8 mouse cellular contexts compared by ENCODE assay signal in the genomic region with DNA sequence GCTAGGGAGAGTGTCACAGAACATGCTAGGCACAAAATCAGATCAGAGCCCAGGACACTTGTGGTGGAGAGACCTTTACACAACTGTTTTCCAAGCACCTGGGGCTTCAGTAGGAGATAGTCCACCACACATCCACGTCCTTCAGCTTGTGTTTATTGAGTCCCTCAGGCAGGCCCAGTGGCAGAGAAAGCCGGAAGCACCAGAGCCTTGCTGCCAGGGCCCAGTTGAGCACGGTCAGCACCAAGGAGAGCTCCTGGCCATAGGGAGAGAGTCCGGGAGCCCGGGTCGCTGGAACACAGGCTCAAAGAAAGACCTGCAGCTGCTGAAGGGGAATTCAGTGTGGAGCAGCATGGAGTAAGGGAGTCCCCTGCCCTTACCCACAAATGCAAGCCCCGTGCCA. TPM values are rescaled to one million over a fixed set of nuclear protein-coding genes. Genes with fewer than 3 reads are reported as not detected.
DNase-seq lines count a peak whose midpoint lies in the region; TF ChIP-seq lines count a peak whose summit lies in the region.
"Had no signal": no experiment of that assay in that cellular context is flagged by ENCODE, and none has a peak within 500 bp of the region (broad histone marks: within the 10 kb centered on the region; RNA-seq: fewer than 3 reads in every experiment).

No protein-coding gene starts in this region.

- H3K36me3 ChIP-seq in kidney, adult 2 months (ENCODE audit: control insufficient read depth, insufficient read depth, low read length) = no peaks in the 10 kb centered on the region
- H3K36me3 ChIP-seq: hindbrain, embryonic 15.5 days had no signal

- intact Hi-C loops in left cerebral cortex, postnatal 36 days (cut with DNase I) = no loop called here

- H3K4me3 ChIP-seq in kidney, adult 2 months (ENCODE audit: insufficient read depth, low read depth, low read length) = no peak overlapping the region
- H3K4me3 ChIP-seq: hindbrain, embryonic 15.5 days had no signal

- no peak overlapping the region for H3K27ac ChIP-seq in kidney, adult 2 months (ENCODE audit: insufficient read depth, low read depth, low read length)
- H3K27ac ChIP-seq: hindbrain, embryonic 15.5 days had no signal

- DNase-seq in kidney, adult 2 months = peak; percentile 35
- no peak for DNase-seq in kidney, adult 11 months
- peak; percentile 73 for DNase-seq in NIH3T3 (ENCODE audit: low read depth)
- peak; percentile 81 for DNase-seq in embryo, embryonic 10.5 days (ENCODE audit: low spot score)
- DNase-seq in lung, postnatal 14 days = peak; percentile 65
- DNase-seq in left cerebral cortex, postnatal 36 days (ENCODE audit: low spot score in 2 of 2) = no peak
- DNase-seq in frontal cortex, adult 2 months (ENCODE audit: extremely low spot score in 1 of 2, low spot score in 1 of 2) = no peak

- H3K27me3 ChIP-seq in kidney, adult 2 months (replicated peaks; ENCODE audit: control insufficient read depth, insufficient read depth, low read length) = no peaks in the 10 kb centered on the region

- WGBS in kidney, adult 2 months = 13% methylated on average over 7 of the region's 7 CpGs

- no peak for TF ChIP-seq POLR2A in kidney, adult 2 months (IDR thresholded peaks at IDR 0.05; ENCODE audit: low read depth, low read length)

- no peaks in the 10 kb centered on the region for H3K4me1 ChIP-seq in kidney, adult 2 months (ENCODE audit: control insufficient read depth, insufficient read depth, low read length)

- TF ChIP-seq CTCF in kidney, adult 2 months (conservative IDR thresholded peaks at IDR 0.05; ENCODE audit: insufficient read depth, insufficient read length, low read depth, low read length) = no peak

RNA-seq across cellular contexts. Expression of a gene that starts 15.8 kb away (rescaled TPM):
- not detected in 2 replicates for polyA plus RNA-seq in kidney, adult 2 months (2012; rRNA removed)
- 1 to 10 TPM; 6.6 to 8.5 TPM for total RNA-seq in left cerebral cortex, postnatal 36 days (2021)
- 6.2 and 6.6 TPM in 2 replicates for polyA plus RNA-seq in frontal cortex, adult 2 months (2012; rRNA removed)

RNA-seq across cellular contexts. Expression of a gene that starts 33.2 kb away (rescaled TPM):
- 35.7 and 42.9 TPM in 2 replicates for polyA plus RNA-seq in kidney, adult 2 months (2012; rRNA removed)
- 10 to 100 TPM; 73.0 to 76.2 TPM for total RNA-seq in left cerebral cortex, postnatal 36 days (2021)
- 78.9 and 79.7 TPM in 2 replicates for polyA plus RNA-seq in frontal cortex, adult 2 months (2012; rRNA removed)

Comparison
In these comparisons a context has a peak if more than half of its experiments do, and no peak if none do; other contexts are left out.
1. DNase-seq: peak in kidney, adult 2 months (single experiment), NIH3T3 (single experiment), embryo, embryonic 10.5 days (single experiment) and lung, postnatal 14 days (single experiment); none in kidney, adult 11 months (single experiment), left cerebral cortex, postnatal 36 days (0 of 2) and frontal cortex, adult 2 months (0 of 2).